ENCODE assay signal across 14 mouse cellular contexts in the genomic region with DNA sequence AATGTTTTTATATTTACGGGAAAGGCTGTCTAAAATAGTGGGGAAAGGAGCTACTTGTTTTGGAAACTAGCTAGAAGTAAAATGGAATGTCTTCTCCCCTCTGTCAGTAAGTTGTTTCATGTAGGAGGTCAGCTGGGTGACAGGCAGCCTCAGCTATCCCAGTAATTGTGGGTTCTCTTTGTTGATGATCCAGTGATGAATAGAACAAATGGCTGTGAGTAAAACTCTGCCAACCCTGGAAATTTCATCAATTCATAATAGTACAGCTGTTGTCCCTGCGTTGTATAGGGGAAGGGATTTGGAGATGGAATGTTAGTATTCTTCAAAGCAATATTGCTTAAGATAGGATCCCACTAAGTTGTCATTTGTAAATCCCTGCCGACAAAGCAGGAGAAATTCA. TPM values are rescaled to one million over a fixed set of nuclear protein-coding genes. Genes with fewer than 3 reads are reported as not detected.
DNase-seq lines count a peak whose midpoint lies in the region; ATAC-seq and TF ChIP-seq lines count a peak whose summit lies in the region.
"Had no signal": no experiment of that assay in that cellular context is flagged by ENCODE, and none has a peak within 500 bp of the region (broad histone marks: within the 10 kb centered on the region; RNA-seq: fewer than 3 reads in every experiment).

No protein-coding gene starts in this region.

- no peaks in the 10 kb centered on the region for H3K36me3 ChIP-seq in lung, embryonic 16.5 days (ENCODE audit: control insufficient read depth, insufficient read depth, low read length)
- H3K36me3 ChIP-seq: G1E; midbrain, embryonic 13.5 days had no signal

- H3K27ac ChIP-seq in gastrocnemius, adult 2 months: peak overlapping the region; percentile 86
- H3K27ac ChIP-seq in lung, embryonic 16.5 days (ENCODE audit: low read length): no peak overlapping the region
- peak overlapping the region; percentile 81 for H3K27ac ChIP-seq in embryonic fibroblast, embryonic 13.5 days (ENCODE audit: insufficient read depth, low read length)
- H3K27ac ChIP-seq: heart, adult 2 months; kidney, postnatal 0 days; midbrain, embryonic 13.5 days had no signal

- H3K4me2 ChIP-seq in lung, embryonic 16.5 days (ENCODE audit: low read depth, low read length): no peak overlapping the region
- H3K4me2 ChIP-seq: midbrain, embryonic 13.5 days had no signal

- ATAC-seq in lung, embryonic 16.5 days (ENCODE audit: low read depth): peak; percentile 41; the same call in 1 of the 2 replicates
- ATAC-seq: midbrain, embryonic 13.5 days had no signal

- no peaks in the 10 kb centered on the region for H3K9me3 ChIP-seq in lung, embryonic 16.5 days (ENCODE audit: control insufficient read depth, low read length)
- H3K9me3 ChIP-seq: G1E; midbrain, embryonic 13.5 days had no signal

- intact Hi-C loops in gastrocnemius, adult 2 months (cut with DNase I): no loop called here
- intact Hi-C loops in gastrocnemius, postnatal 36 days (cut with DNase I): no loop called here

- no peak for TF ChIP-seq CTCF in gastrocnemius, adult 2 months (IDR thresholded peaks at IDR 0.05)
- TF ChIP-seq CTCF in embryonic fibroblast, embryonic 13.5 days (IDR thresholded peaks at IDR 0.05; ENCODE audit: borderline replicate concordance, insufficient read depth, low read length): no peak

- peak overlapping the region; percentile 58 for H3K4me3 ChIP-seq in gastrocnemius, adult 2 months
- H3K4me3 ChIP-seq in lung, embryonic 16.5 days (ENCODE audit: low read length): no peak overlapping the region
- H3K4me3 ChIP-seq in embryonic fibroblast, embryonic 13.5 days (ENCODE audit: insufficient read depth, low read length): no peak overlapping the region
- H3K4me3 ChIP-seq: heart, adult 2 months; midbrain, embryonic 13.5 days had no signal

- WGBS in lung, embryonic 16.5 days: 63% methylated on average over 3 of the region's 3 CpGs

- DNase-seq in gastrocnemius, adult 2 months: no peak
- no peak for DNase-seq in gastrocnemius, postnatal 36 days
- DNase-seq in lung, postnatal 36 days: no peak
- DNase-seq in spleen, adult 12 weeks (ENCODE audit: low spot score): no peak
- no peak for DNase-seq in urinary bladder, adult 18-20 months (ENCODE audit: low spot score in 2 of 2)
- DNase-seq: adrenal gland, postnatal 14 days; cerebellum, adult 9-10 months; heart, adult 2 months; thymus, postnatal 4 days had no signal

- no peak for TF ChIP-seq POLR2A in embryonic fibroblast, embryonic 13.5 days (IDR thresholded peaks at IDR 0.05; ENCODE audit: low read depth, low read length)

- no peaks in the 10 kb centered on the region for H3K27me3 ChIP-seq in lung, embryonic 16.5 days (ENCODE audit: control insufficient read depth, insufficient read depth, low read depth, low read length)
- H3K27me3 ChIP-seq: midbrain, embryonic 13.5 days had no signal

- H3K4me1 ChIP-seq in lung, embryonic 16.5 days (replicated peaks; ENCODE audit: control insufficient read depth, insufficient read depth, low read length): no peaks in the 10 kb centered on the region
- peaks cover 7% of the 10 kb centered on the region; the same call in 1 of the 2 replicates for H3K4me1 ChIP-seq in embryonic fibroblast, embryonic 13.5 days (ENCODE audit: control insufficient read depth, insufficient read depth, low read length)
- H3K4me1 ChIP-seq: midbrain, embryonic 13.5 days had no signal

- H3K9ac ChIP-seq in lung, embryonic 16.5 days (ENCODE audit: low read length): no peak overlapping the region
- H3K9ac ChIP-seq: midbrain, embryonic 13.5 days had no signal

RNA-seq across cellular contexts. Expression of a gene that starts 37.9 kb away (rescaled TPM):
- 100 to 1,000 TPM; 484 to 501 TPM for total RNA-seq in gastrocnemius, adult 2 months (2021)
- total RNA-seq in gastrocnemius, postnatal 36 days (2021): 100 to 1,000 TPM; 418 to 437 TPM
- polyA plus RNA-seq in lung, embryonic 16.5 days (2015; fragmentation: Nextera tagmentation; extraction: Ambion mirVana): 52.4 and 56.2 TPM in 2 replicates
- polyA plus RNA-seq in embryonic fibroblast, embryonic 13.5 days (2011; ENCODE audit: insufficient read length, low read depth, missing spikeins): 220 and 222 TPM in 2 replicates
